Mouse (Mus musculus) adrenal gland, adult 8-10 months (tissue): ENCODE measurements at regions not wholly inside any gene's neighbourhood (a gene's known extent, or its start where the extent isn't known, plus 50 kb on each side); places are given as distances from the start of the nearest gene placed in this dataset.

Source experiments
- DNase-seq: peaks from one replicate; pipeline ENCODE4 v3.0.0; 2022

- DNase-seq: no peak
Observed at GRCm38 (mm10) chr10:99375101-99375500, 112.1 kb downstream of the Dusp6 start.

DNA sequence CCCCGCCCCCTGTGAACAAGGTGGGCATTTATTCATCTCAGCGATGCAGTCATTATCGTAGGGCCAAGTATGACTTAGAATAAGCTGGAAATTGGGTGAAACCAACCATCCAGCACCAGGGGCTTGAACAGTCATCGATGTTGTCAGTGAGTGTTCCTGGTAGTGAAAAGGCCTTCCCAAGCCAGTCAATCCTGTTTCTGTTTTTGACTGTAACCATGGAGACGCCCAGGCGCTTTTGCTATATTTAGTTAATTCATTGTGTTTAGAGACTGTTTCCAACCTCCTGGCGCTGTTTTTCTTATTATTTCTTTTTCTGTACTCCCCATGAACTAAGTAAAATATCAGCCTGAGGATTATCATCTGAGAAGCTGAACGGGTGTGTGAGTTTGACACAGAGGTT lies 113.4 kb downstream of the Dusp6 start:
- DNase-seq: no peak

DNA sequence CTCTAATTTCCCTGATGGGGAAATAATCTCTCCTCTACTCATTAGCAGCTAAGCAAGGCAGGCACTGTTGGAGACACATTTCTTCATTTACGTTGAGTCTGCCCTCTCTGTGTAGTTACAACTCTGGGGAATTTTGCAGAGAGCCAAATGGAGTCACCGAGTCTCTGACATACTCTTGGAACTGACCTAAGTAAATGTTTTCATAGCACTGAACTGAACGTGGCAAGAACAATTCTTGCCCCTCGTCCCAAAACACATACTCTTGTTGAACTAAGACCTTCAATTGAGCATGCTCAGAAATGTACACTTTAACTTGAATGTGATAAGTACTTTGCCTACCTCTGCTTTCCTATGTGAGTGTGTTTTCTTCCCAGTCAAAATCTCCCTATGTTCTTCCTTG lies 114.5 kb downstream of the Dusp6 start:
- no peak for DNase-seq

DNA sequence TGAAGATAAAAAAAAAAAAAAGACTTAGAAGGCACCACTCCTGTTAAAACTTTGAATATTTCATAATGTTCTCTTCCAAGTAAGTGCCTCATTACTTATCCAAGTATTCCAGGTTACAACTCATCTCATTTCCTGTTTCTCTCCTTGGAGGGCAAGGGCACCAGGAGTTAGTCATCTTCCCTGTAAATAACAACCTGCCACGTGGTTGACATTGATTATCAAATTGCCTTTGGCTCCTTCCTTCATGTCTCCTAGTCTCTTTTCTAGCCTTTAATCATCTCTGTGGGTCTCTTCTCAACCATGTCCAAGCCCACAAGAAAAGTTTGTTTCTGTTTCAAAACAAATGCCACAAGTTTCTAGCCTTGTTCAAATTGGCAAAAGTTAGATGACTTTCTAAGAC lies 116.1 kb downstream of the Dusp6 start:
- peak; percentile 43 for DNase-seq

DNA sequence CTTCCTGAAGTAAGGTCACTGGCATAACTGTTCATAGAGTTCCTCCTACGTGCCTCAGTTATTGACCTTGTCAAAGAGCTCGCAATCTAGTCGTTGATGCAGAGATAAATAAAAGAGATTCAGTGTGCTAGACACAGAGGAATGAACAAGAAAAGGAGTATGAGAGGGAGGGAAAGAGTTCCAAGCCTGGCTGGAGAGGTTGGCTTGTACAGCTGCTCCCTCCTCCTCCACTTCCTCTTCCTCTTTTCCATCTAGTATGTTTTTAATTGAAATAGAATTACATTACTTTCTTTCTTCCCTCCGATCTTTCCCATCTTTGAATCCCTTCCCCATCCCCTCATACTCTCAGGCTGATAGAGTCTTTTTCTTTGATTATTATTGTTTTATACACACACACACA lies 117.1 kb downstream of the Dusp6 start:
- DNase-seq: no peak

GRCm38 (mm10) chr10:99383028-99383427 lies 120.0 kb downstream of the Dusp6 start:
- no peak for DNase-seq

DNA sequence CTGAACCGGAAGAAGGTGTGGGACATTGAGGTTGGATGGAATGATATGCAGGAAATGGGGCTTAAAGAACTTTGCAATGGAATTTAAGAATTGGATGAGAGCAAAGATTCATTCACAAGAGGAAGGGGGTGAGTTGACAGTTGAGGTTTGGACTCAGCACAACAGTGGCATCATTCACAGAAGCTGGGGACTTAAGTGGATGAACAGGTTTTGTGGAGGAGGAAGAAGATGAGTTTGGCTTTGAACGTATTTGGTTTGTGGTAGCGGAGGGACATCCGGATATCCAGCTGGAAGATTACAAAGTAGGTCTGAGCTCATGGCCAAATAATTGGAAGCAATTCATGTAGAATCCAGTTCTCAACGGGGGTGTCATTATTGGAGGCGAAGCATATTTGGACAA lies 121.3 kb downstream of the Dusp6 start:
- no peak for DNase-seq

- peak; percentile 52 for DNase-seq
Observed at GRCm38 (mm10) chr10:99384851-99385250, 121.8 kb downstream of the Dusp6 start.

DNA sequence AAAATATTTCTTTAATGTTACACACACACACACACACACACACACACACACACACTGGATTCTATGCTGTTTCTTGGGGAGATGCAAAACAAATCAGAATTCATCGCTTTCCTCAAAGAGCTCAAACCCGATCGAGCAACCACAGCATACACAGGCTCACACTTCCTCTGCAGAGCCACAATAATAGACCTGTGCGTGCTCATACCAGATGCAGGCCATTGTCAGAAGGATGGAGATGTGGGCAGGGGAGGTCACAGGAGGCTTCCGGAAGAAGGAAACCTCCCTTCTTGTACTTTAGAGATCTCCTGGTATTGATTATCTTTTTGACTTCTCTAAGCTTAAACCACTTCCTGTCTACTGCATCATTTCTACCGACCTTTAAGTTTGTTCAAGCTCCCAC lies 122.8 kb downstream of the Dusp6 start:
- no peak for DNase-seq

GRCm38 (mm10) chr10:99388526-99388925 lies 125.5 kb downstream of the Dusp6 start:
- DNase-seq: peak; percentile 84

DNA sequence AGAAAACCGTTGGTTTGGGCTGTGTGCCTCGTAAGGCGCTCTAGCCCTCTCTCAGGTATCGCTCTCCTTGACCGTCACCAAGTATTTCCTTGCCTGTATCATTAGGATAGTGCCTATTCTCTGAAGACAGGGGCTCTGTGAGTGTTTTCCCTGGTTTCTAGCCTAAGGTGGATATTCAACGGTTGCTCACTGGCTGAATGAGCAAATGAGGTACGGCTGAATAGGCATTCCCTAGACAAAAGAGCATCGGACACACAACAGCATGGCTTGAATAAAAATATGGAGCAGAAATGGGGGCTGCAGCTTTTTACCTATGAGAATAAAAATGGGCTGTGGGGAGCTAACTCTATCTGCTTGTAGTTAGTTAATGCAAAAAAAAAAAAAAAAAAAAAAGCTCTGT lies 126.0 kb downstream of the Dusp6 start:
- DNase-seq: no peak

DNA sequence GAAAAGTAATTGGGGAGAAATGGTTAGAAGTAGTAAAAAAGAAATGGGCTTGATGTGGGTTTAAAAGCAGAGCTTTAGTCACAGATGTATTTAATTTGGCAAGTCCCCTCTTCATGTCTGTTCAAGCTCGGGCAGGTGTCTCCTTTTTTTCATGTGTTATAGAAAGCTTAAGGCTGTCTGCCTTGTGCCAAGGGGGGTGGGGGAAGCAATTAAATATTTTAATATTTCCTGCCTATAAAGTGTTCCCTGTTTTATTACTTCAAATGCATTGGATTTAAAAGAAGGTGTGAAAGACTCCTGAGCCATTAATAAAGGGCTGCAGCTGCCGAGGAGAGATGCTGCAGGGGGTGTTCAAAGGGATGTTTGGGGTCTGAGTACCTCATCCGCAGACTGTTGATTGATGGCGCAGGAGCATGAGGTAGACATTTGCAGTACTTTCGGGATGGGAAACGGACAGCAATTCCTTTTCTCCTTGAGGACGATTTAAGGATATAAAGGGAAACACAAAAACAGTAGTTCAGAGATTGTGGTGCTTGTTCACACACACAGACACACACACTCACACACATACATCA lies 127.7 kb downstream of the Dusp6 start:
- DNase-seq: no peak

GRCm38 (mm10) chr10:99391725-99392124 lies 128.7 kb downstream of the Dusp6 start:
- DNase-seq: no peak

DNA sequence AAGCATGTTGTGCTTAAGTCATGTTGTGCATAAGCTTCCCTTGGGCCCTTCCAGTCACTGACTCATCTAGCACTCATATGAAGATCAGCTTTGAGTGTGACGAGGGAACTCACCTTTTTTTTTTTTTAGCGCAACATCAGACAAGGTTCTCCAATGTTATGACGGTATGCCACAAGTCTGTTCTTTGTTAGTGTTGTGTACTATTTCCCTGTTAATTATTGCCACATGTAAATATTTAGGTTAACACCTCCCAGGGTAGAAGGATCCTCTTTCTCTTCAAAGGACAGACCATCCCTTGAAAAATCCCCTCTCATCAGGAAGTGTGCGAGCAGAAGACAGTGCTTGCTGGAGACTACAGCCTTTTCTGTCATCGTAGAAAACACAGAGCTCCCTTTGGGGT lies 129.9 kb downstream of the Dusp6 start:
- DNase-seq: no peak

DNA sequence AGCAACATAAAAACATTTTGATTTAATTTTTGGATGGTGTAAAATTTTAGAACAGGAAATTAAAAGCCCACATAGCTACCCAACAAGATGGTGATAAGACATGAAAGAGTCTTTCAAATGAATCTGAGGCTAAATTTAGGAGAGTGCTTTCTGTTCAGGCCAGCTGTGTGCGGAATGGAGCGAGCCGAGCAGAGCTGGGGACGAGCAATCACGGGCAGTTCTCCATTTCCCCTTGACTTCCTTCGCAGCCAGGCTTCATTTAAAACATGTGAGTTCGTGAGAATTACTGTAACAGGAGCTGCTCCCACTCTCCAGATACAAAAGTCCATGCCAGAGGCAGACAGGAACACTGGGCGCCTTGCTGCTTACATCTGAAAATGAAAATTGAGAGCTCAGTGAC lies 130.5 kb downstream of the Dusp6 start:
- no peak for DNase-seq

DNA sequence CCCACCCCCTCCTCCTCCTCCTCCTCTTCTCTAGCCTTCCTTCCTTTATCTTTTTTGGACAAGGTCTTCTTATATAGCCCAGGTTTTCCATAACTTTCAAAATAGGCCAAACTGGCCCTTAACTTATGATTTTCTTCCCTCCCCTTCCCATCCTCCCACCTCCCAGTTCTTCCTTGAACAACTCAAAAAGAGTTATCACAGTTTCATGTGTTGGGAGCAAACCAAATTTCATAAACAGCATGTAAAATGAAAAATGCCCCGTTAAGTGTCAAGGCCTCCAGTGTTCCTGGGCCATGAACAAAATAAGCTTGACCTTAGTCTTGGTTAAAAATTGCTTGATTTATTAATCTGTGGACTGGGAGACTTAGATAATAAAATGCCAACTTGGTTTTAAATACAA lies 132.4 kb downstream of the Dusp6 start:
- DNase-seq: peak; percentile 42

- no peak for DNase-seq
Observed at GRCm38 (mm10) chr10:99396630-99397029, 133.6 kb downstream of the Dusp6 start.

DNA sequence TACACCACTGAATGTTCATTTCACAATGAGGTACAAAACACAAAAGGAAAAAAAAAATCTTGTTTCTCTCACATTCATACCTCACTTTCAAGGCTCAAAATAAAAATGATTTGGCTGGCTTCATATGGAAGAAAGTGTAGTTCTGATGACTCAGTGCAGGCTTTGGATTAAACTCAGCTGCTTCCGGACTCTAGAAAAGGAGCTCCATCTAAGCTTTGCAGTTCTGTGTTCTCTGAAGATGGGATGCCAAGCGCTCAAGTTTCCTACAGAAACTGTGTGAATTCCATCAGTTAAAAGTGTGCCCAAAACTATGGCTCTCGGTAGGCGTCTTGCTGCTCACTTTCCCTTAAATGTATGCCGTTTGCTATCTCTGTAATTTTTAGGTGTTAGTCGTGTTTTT lies 137.0 kb downstream of the Dusp6 start:
- DNase-seq: no peak

GRCm38 (mm10) chr10:99406764-99407163 lies 143.7 kb downstream of the Dusp6 start:
- no peak for DNase-seq

DNA sequence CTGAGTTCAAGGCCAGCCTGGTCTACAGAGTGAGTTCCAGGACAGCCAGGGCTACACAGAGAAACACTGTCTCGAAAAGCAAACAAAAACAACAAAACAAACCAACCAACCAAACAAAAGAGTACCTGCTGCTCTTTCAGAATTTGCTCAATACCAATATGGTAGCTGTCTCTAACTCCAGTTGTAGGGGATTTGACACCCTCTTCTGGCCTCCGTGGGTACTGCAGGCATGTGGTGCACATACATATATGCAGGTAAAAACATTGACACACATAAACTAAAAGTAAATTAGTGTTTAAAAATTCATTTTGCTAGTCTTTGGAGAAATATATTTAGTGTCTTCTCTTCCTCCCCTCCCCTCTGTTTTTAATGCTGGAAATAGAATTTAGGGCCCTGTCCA lies 145.8 kb downstream of the Dusp6 start:
- no peak for DNase-seq

DNA sequence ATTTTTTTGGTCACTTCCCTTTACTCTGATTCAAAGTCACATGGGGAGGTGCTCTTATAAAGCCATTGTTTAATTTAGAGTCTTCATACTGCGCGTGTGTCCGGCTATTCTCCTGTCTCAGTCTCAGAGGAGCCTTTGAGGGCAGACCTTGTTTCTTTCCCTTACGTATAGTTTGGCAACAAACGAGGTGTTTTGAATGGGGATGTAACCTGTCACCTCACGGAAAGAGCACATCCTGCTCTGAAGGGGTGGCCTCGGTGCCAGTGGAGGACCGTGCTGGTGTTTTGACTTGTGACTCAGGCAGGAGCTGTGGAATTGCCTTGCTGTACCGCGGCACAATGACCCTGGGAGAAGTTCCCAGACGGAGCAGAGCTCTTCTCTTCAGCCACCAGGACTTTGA lies 146.7 kb downstream of the Dusp6 start:
- DNase-seq: peak; percentile 68

DNA sequence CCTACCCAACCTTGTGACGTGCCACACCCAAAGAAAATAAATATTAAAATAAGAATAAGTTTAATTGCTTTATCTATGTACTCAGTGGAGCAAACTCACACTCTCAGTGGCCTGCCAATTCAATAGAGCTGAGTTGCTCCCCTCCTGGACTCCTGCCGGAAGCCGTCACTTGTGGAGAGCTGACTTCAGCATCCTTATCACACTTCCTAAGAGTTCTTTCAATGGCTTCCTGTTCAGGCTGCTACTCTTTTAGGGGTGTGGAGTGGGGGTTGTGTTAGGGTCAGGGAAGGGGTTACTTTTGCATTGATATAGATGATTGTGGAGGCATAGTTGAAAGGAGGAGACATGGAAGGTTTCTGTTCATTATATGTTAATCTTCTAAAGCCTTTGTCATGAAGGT lies 147.7 kb downstream of the Dusp6 start:
- no peak for DNase-seq

DNA sequence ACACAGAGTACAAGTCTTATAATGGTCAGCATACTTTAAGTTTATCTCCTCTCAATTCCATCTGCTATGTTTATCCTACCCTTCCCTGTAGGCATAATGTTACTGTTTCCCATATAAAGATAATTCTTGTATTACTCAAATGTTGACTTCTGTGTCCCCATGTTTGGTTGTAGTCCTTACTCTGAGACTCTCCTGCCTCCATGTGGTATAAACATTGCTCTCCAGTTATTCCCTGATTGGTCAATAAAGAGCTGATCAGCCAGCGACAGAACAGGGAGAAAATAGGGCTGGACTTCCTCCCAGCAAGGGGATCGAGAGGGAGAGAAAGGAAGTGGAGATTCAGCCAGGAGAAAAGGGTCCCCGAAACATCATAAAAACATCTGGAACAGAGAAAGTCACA lies 150.4 kb downstream of the Dusp6 start:
- DNase-seq: no peak

DNA sequence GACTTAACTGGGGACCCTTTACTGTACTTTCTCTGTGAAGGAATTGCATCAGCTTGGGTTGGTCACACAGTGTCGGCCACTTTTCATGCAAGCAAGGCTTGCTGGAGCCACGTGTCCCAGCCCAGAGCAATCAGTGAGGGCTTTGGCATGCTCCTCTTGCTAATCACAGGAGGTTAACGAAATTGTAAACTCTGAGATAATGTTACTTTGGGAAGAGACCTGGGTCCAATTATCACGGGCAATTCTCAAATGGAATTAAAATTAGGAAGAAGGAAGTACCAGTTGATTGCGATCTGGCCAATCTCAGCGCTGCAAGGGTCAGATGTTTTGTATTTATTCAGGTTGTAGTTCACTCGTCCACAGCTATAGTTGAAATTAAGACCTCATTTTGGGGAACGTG lies 153.2 kb downstream of the Dusp6 start:
- no peak for DNase-seq

DNA sequence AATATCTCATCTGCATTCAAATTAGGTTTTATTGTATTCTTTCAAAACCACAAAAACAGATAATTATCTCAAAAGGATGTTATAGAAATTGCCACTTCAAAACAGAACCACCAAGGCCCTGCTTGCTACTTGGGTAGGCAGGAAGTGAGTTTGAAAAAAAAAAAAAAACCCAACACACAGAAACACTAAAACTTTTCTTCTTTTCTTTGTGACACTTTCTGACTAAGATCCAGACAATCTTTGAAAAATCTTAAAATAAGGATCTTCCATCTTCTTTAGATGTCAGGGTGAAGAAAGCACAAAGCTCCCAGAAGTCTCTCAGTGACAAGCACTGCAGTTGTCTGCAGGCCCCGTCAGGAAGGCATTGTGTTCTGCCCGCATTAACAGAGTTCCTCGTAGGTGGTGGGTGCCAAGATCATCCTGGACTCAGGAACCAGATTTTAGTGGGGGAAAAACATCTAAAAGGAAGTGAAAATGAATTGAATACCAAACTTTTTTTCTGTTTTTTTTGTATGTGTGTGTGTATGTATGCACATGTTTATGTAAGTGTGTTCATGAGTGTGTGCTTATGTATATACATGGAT lies 154.0 kb downstream of the Dusp6 start:
- no peak for DNase-seq
